In genomic region chr7:127308887-127309286, GRCm38 (mm10) we compare ENCODE assay signal across 8 mouse cellular contexts. TPM values are rescaled to one million over a fixed set of nuclear protein-coding genes. Genes with fewer than 3 reads are reported as not detected.
A peak's percentile ranks its signal among the peaks of the same experiment; 100 is the strongest.
DNase-seq lines count a peak whose midpoint lies in the region; ATAC-seq and TF ChIP-seq lines count a peak whose summit lies in the region.

No protein-coding gene starts in this region.

- TF ChIP-seq CTCF in Patski (IDR thresholded peaks at IDR 0.05): peak; percentile 78
- TF ChIP-seq CTCF in cortical plate, adult 2 months (IDR thresholded peaks at IDR 0.05; ENCODE audit: extremely low read depth, insufficient read depth, low read length): peak; percentile 57
- TF ChIP-seq CTCF in hindbrain, postnatal 0 days (IDR thresholded peaks at IDR 0.05; ENCODE audit: low read depth): peak; percentile 84

- no peak overlapping the region for H3K4me3 ChIP-seq in neural tube, embryonic 15.5 days (replicated peaks)
- H3K4me3 ChIP-seq in cortical plate, adult 2 months (ENCODE audit: insufficient read depth, low read length): no peak overlapping the region
- H3K4me3 ChIP-seq in hindbrain, postnatal 0 days (ENCODE audit: low read length): no peak overlapping the region

- DNase-seq in neural tube, embryonic 10.5 days (ENCODE audit: extremely low spot score, low spot score): peak; percentile 60
- no peak for DNase-seq in Patski (ENCODE audit: low read depth, low spot score)
- peak; percentile 82 for DNase-seq in hindbrain, postnatal 0 days (ENCODE audit: low spot score)
- peak; percentile 72 to 81 for DNase-seq in left cerebral cortex, postnatal 25 days (ENCODE audit: low spot score in 2 of 2)
- peak; percentile 81 for DNase-seq in naive thymus-derived CD4-positive, alpha-beta T cell, adult 2 months (ENCODE audit: low read depth)
- no peak for DNase-seq in gastrocnemius, postnatal 10 days

- H3K4me1 ChIP-seq in neural tube, embryonic 15.5 days: no peaks in the 10 kb centered on the region
- H3K4me1 ChIP-seq in cortical plate, adult 2 months (ENCODE audit: control insufficient read depth, insufficient read depth, low read length): no peaks in the 10 kb centered on the region
- H3K4me1 ChIP-seq in hindbrain, postnatal 0 days (ENCODE audit: insufficient read depth, low read length): no peaks in the 10 kb centered on the region

- in situ Hi-C loops in Patski (cut with MboI; ENCODE audit: low pct_unique_long_range_greater_than_20kb): no loop called here

- CTCF ChIA-PET in Patski (lab: Charles Lee): interaction anchor here (0.6 to 1.9 kb wide), 12 partner anchors 8 to 193 kb away, joined by 3 to 8 read pairs (median 4); partner anchors contain the start of gene E430018J23Rik

- no peak overlapping the region for H3K9ac ChIP-seq in neural tube, embryonic 15.5 days (replicated peaks)
- H3K9ac ChIP-seq in hindbrain, postnatal 0 days (replicated peaks; ENCODE audit: low read length): no peak overlapping the region

- no peaks in the 10 kb centered on the region for H3K27me3 ChIP-seq in neural tube, embryonic 15.5 days (replicated peaks)
- H3K27me3 ChIP-seq in Patski: no peaks in the 10 kb centered on the region
- no peaks in the 10 kb centered on the region for H3K27me3 ChIP-seq in hindbrain, postnatal 0 days (ENCODE audit: insufficient read depth, low read length)

- ATAC-seq in neural tube, embryonic 15.5 days (ENCODE audit: low FRiP score): no peak
- no peak for ATAC-seq in Patski
- ATAC-seq in hindbrain, postnatal 0 days: 0 out of 2 replicates have a peak, but pooled peaks have one; percentile 59

- 60% methylated on average over 4 of the region's 4 CpGs for WGBS in neural tube, embryonic 15.5 days
- WGBS in hindbrain, postnatal 0 days: 61% methylated on average over 4 of the region's 4 CpGs

- no peak for TF ChIP-seq POLR2A in cortical plate, adult 2 months (IDR thresholded peaks at IDR 0.05; ENCODE audit: extremely low read depth, insufficient read depth, low read length)

- intact Hi-C loops in left cerebral cortex, postnatal 25 days (cut with DNase I): loop anchor here (5.0 kb wide), 1 partner anchor 178 kb away; no protein-coding TSS in a partner anchor

- H3K4me2 ChIP-seq in neural tube, embryonic 15.5 days: no peak overlapping the region
- H3K4me2 ChIP-seq in hindbrain, postnatal 0 days (ENCODE audit: low read depth, low read length): no peak overlapping the region

- H3K9me3 ChIP-seq in neural tube, embryonic 15.5 days (replicated peaks): no peaks in the 10 kb centered on the region
- no peaks in the 10 kb centered on the region for H3K9me3 ChIP-seq in hindbrain, postnatal 0 days (ENCODE audit: low read length)

- H3K36me3 ChIP-seq in neural tube, embryonic 15.5 days: no peaks in the 10 kb centered on the region
- no peaks in the 10 kb centered on the region for H3K36me3 ChIP-seq in hindbrain, postnatal 0 days (ENCODE audit: insufficient read depth, low read length)

- no peak overlapping the region for H3K27ac ChIP-seq in neural tube, embryonic 15.5 days (replicated peaks)
- H3K27ac ChIP-seq in cortical plate, adult 2 months (ENCODE audit: insufficient read depth, low read length): no peak overlapping the region
- no peak overlapping the region for H3K27ac ChIP-seq in hindbrain, postnatal 0 days

- POLR2A ChIA-PET in Patski (lab: Charles Lee): interaction anchor here (0.5 to 1.1 kb wide), 2 partner anchors 32 to 90 kb away, joined by 3 to 6 read pairs; no protein-coding TSS in a partner anchor

RNA-seq across cellular contexts. Expression of gene Itgal, which starts 12.8 kb away (rescaled TPM):
- polyA plus RNA-seq in neural tube, embryonic 15.5 days (2015; fragmentation: Nextera tagmentation; extraction: Ambion mirVana): 0.18 and 5.4 TPM in 2 replicates
- 0.30 TPM for polyA plus RNA-seq in Patski (2021)
- polyA plus RNA-seq in cortical plate, adult 2 months (2012; rRNA removed): 1.1 and 1.3 TPM in 2 replicates
- 0.11 TPM in 1 of 2 replicates, not detected in the other for total RNA-seq in hindbrain, postnatal 0 days (2014; rRNA removed)
- 0.10 and 0.26 TPM in 2 replicates for polyA plus RNA-seq in hindbrain, postnatal 0 days (2015; fragmentation: Nextera tagmentation; extraction: Ambion mirVana)
- under 1 TPM; 0.34 to 0.94 TPM for total RNA-seq in left cerebral cortex, postnatal 25 days (2021)
- 1 to 10 TPM in 1 of 2 experiments, under 1 TPM in 1; 0.75 to 1.5 TPM for total RNA-seq in gastrocnemius, postnatal 10 days (2021)

RNA-seq across cellular contexts. Expression of gene Sephs2, which starts 35.0 kb away (rescaled TPM):
- polyA plus RNA-seq in neural tube, embryonic 15.5 days (2015; fragmentation: Nextera tagmentation; extraction: Ambion mirVana): 67.5 and 73.1 TPM in 2 replicates
- polyA plus RNA-seq in Patski (2021): 89.8 TPM
- polyA plus RNA-seq in cortical plate, adult 2 months (2012; rRNA removed): 26.2 and 27.5 TPM in 2 replicates
- 80.3 and 83.2 TPM in 2 replicates for total RNA-seq in hindbrain, postnatal 0 days (2014; rRNA removed)
- 79.9 and 83.9 TPM in 2 replicates for polyA plus RNA-seq in hindbrain, postnatal 0 days (2015; fragmentation: Nextera tagmentation; extraction: Ambion mirVana)
- 10 to 100 TPM; 40.5 to 41.3 TPM for total RNA-seq in left cerebral cortex, postnatal 25 days (2021)
- total RNA-seq in gastrocnemius, postnatal 10 days (2021): 10 to 100 TPM; 19.5 to 20.5 TPM

RNA-seq across cellular contexts. Expression of gene Zfp768, which starts 36.5 kb away (rescaled TPM):
- polyA plus RNA-seq in neural tube, embryonic 15.5 days (2015; fragmentation: Nextera tagmentation; extraction: Ambion mirVana): 17.4 and 17.8 TPM in 2 replicates
- 30.3 TPM for polyA plus RNA-seq in Patski (2021)
- polyA plus RNA-seq in cortical plate, adult 2 months (2012; rRNA removed): 14.2 and 14.6 TPM in 2 replicates
- 47.7 and 53.6 TPM in 2 replicates for total RNA-seq in hindbrain, postnatal 0 days (2014; rRNA removed)
- polyA plus RNA-seq in hindbrain, postnatal 0 days (2015; fragmentation: Nextera tagmentation; extraction: Ambion mirVana): 13.4 and 15.7 TPM in 2 replicates
- total RNA-seq in left cerebral cortex, postnatal 25 days (2021): 10 to 100 TPM; 11.7 TPM
- total RNA-seq in gastrocnemius, postnatal 10 days (2021): 10 to 100 TPM; 23.0 to 28.7 TPM

RNA-seq across cellular contexts. Expression of gene Dctpp1, which starts 48.4 kb away (rescaled TPM):
- polyA plus RNA-seq in neural tube, embryonic 15.5 days (2015; fragmentation: Nextera tagmentation; extraction: Ambion mirVana): 128 and 136 TPM in 2 replicates
- 30.0 TPM for polyA plus RNA-seq in Patski (2021)
- polyA plus RNA-seq in cortical plate, adult 2 months (2012; rRNA removed): 33.0 and 37.4 TPM in 2 replicates
- total RNA-seq in hindbrain, postnatal 0 days (2014; rRNA removed): 94.1 and 102 TPM in 2 replicates
- 112 and 119 TPM in 2 replicates for polyA plus RNA-seq in hindbrain, postnatal 0 days (2015; fragmentation: Nextera tagmentation; extraction: Ambion mirVana)
- 10 to 100 TPM; 30.6 to 31.0 TPM for total RNA-seq in left cerebral cortex, postnatal 25 days (2021)
- total RNA-seq in gastrocnemius, postnatal 10 days (2021): 10 to 100 TPM; 33.9 to 38.6 TPM

Comparison
In these comparisons a context has a peak if more than half of its experiments do, and no peak if none do; other contexts are left out.
1. DNase-seq: peak in neural tube, embryonic 10.5 days (single experiment), hindbrain, postnatal 0 days (single experiment), left cerebral cortex, postnatal 25 days (2 of 2) and naive thymus-derived CD4-positive, alpha-beta T cell, adult 2 months (single experiment); none in Patski (single experiment) and gastrocnemius, postnatal 10 days (single experiment).
2. Peak in every context shown above with its lines, with median percentiles within 50 percentile points of each other: CTCF ChIP-seq.